Mouse (Mus musculus) CH12.LX (cell line): ENCODE results near the gene Etv6.

Source experiments
- CTCF ChIP-seq, 2 experiments: IDR thresholded peaks in 1 of 2; conservative IDR thresholded peaks in 1 of 2; 2 replicates each; pipeline ENCODE4 v1.5.1; 2011 to 2012; ENCODE audit warnings: low read depth in 2 of 2, low read length in 2 of 2, improper control_type of control experiment in 1 of 2, inconsistent platforms in 1 of 2, mild to moderate bottlenecking in 1 of 2, moderate library complexity in 1 of 2
- EP300 ChIP-seq: IDR thresholded peaks from 2 replicates; pipeline ENCODE4 v1.6.1; 2011; ENCODE audit warnings: low read length, improper control_type of control experiment
- ETS1 ChIP-seq: conservative IDR thresholded peaks from 2 replicates; pipeline ENCODE4 v1.6.1; 2012; ENCODE audit warnings: low read depth, mild to moderate bottlenecking, inconsistent platforms, low read length, improper control_type of control experiment, moderate library complexity
- KAT2A ChIP-seq: IDR thresholded peaks from 2 replicates; pipeline ENCODE4 v1.6.1; 2012; ENCODE audit warnings: low read length, improper control_type of control experiment, inconsistent platforms; ENCODE audit not compliant: insufficient replicate concordance
- MXI1 ChIP-seq: IDR thresholded peaks from 2 replicates; pipeline ENCODE4 v1.6.1; 2011; ENCODE audit warnings: mild to moderate bottlenecking, low read depth, low read length, improper control_type of control experiment
- NELFE ChIP-seq: IDR thresholded peaks from 2 replicates; pipeline ENCODE4 v1.6.1; 2011; ENCODE audit warnings: low read depth, low read length, improper control_type of control experiment
- NRF1 ChIP-seq: IDR thresholded peaks from 2 replicates; pipeline ENCODE4 v1.6.1; 2014; ENCODE audit warnings: low read depth, mild to moderate bottlenecking, inconsistent platforms, low read length, improper control_type of control experiment, moderate library complexity
- POLR2A ChIP-seq: IDR thresholded peaks from 2 replicates; pipeline ENCODE4 v1.6.1; 2011; ENCODE audit warnings: low read depth, mild to moderate bottlenecking, improper control_type of control experiment, low read length
- RCOR1 ChIP-seq: conservative IDR thresholded peaks from 2 replicates; pipeline ENCODE4 v1.6.1; 2012; ENCODE audit warnings: low read depth, mild to moderate bottlenecking, inconsistent platforms, low read length, improper control_type of control experiment
- TBP ChIP-seq: conservative IDR thresholded peaks from 2 replicates; pipeline ENCODE4 v1.6.1; 2011; ENCODE audit warnings: low read depth, low read length, improper control_type of control experiment
- USF1 ChIP-seq: IDR thresholded peaks from 2 replicates; pipeline ENCODE4 v1.6.1; 2014; ENCODE audit warnings: low read depth, mild to moderate bottlenecking, inconsistent platforms, low read length, improper control_type of control experiment
- ZC3H11A ChIP-seq: IDR thresholded peaks from 2 replicates; pipeline ENCODE4 v1.6.1; 2012; ENCODE audit warnings: low read depth, mild to moderate bottlenecking, inconsistent platforms, low read length, improper control_type of control experiment

DNA sequence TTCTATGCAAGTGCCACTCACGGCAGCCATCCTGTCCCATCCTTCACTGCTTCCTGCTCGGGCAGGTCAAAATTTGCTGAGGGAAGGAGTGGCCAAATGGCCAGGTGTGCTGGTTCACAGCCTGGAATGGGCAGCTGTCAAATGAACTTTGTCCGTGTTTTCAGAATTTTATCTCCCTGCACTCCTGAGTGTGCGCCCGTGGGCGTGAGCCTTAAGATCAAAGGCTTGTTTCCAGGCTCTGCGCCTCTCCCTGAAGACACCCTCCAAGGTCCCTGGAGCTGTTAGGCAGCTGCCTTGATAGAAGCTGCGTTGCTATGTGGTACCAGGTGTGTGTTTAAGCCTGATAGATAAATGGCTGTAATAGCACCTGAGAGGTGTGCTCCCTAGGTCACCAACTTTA is 76.1 kb downstream of the Etv6 start:
- TF ChIP-seq ZC3H11A: no peak
- TF ChIP-seq MXI1: no peak
- no peak for TF ChIP-seq NRF1
- TF ChIP-seq EP300: no peak
- no peak for TF ChIP-seq CTCF (conservative IDR thresholded peaks at IDR 0.05 in 1 of 2, IDR thresholded peaks at IDR 0.05 in 1 of 2; ENCODE audit: low read depth in 2 of 2, low read length in 2 of 2)
- no peak for TF ChIP-seq ETS1
- no peak for TF ChIP-seq TBP
- no peak for TF ChIP-seq RCOR1
- TF ChIP-seq NELFE: no peak
- no peak for TF ChIP-seq KAT2A
- TF ChIP-seq USF1: no peak
- TF ChIP-seq POLR2A: no peak
